Mouse (Mus musculus): Measurements from ENCODE around the gene Hyal1. TPM values are rescaled to one million over a fixed set of nuclear protein-coding genes. Genes with fewer than 3 reads are reported as not detected.

The Hyal1 gene
- total and polyA plus RNA-seq, 3 experiments: 1.3 to 3.4 TPM; not detected in 1

- TF ChIP-seq SMC3 (IDR thresholded peaks at IDR 0.05; ENCODE audit: low read depth, low read length) (no peak), GATA1 (IDR thresholded peaks at IDR 0.05; ENCODE audit: low read depth, low read length) (peak; percentile 54)
These were observed 23.9 kb upstream of the Hyal1 start (continued) for GRCm38 (mm10) chr9:107552690-107553393.

GRCm38 (mm10) chr9:107553541-107554318 is 23.0 kb upstream of the Hyal1 start:
- H3K9me3 ChIP-seq (replicated peaks; ENCODE audit: insufficient read depth, low read length): no peaks in the 10 kb centered on the region
- H3K36me3 ChIP-seq (ENCODE audit: control insufficient read depth in 1 of 2, insufficient read depth in 2 of 2, low read length in 2 of 2): peaks cover 3 to 29% of the 10 kb centered on the region in 2 experiments; a peak in 3 of 4 replicates
- peak overlapping the region; percentile 66 for H3K27ac ChIP-seq (ENCODE audit: control insufficient read depth, low read depth, low read length)
- peaks cover 35% of the 10 kb centered on the region for H3K79me2 ChIP-seq (ENCODE audit: control insufficient read depth, insufficient read depth, low read length, poor library complexity)
- peaks cover 10 to 33% of the 10 kb centered on the region in 2 experiments for H3K4me1 ChIP-seq (ENCODE audit: control insufficient read depth in 1 of 2, insufficient read depth in 2 of 2, low read length in 2 of 2)
- no peak for TF ChIP-seq POLR2AphosphoS5 (IDR thresholded peaks at IDR 0.05; ENCODE audit: borderline replicate concordance, low read depth, low read length)
- TF ChIP-seq ZMIZ1 (IDR thresholded peaks at IDR 0.05; ENCODE audit: low read depth, low read length): no peak
- TF ChIP-seq RCOR1 (IDR thresholded peaks at IDR 0.05; ENCODE audit: low read depth, low read length): peak; percentile 20; the same call in 1 of the 2 replicates
- TF ChIP-seq CHD1 (IDR thresholded peaks at IDR 0.05; ENCODE audit: low read depth, low read length): no peak; the same call in 1 of the 2 replicates
- TF ChIP-seq MAZ (IDR thresholded peaks at IDR 0.05; ENCODE audit: low read depth, low read length): 0 out of 2 replicates have a peak, but pooled peaks have one; percentile 8
- TF ChIP-seq ZC3H11A (IDR thresholded peaks at IDR 0.05; ENCODE audit: low read depth, low read length): no peak
- TF ChIP-seq SMC3 (IDR thresholded peaks at IDR 0.05; ENCODE audit: low read depth, low read length): no peak
- TF ChIP-seq BHLHE40 (IDR thresholded peaks at IDR 0.05; ENCODE audit: borderline replicate concordance, low read depth, low read length): no peak
- peak overlapping the region; percentile 65 to 82 for H3K4me3 ChIP-seq (ENCODE audit: control insufficient read depth in 1 of 2, insufficient read depth in 1 of 2, low read depth in 2 of 2, low read length in 2 of 2)
- H3K9ac ChIP-seq (ENCODE audit: control insufficient read depth, low read depth, low read length, poor library complexity, severe bottlenecking): peak overlapping the region; percentile 85
- H3K27me3 ChIP-seq (ENCODE audit: control insufficient read depth in 1 of 2, insufficient read depth in 2 of 2, low read length in 2 of 2): no peaks in the 10 kb centered on the region
- DNase-seq (ENCODE audit: low read depth, low spot score): peak; percentile 68

GRCm38 (mm10) chr9:107554319-107554825 is 22.4 kb upstream of the Hyal1 start:
- Histone ChIP-seq H3K27ac (ENCODE audit: control insufficient read depth, low read depth, low read length) (peak overlapping the region; percentile 90), H3K79me2 (ENCODE audit: control insufficient read depth, insufficient read depth, low read length, poor library complexity) (peaks cover 35% of the 10 kb centered on the region), H3K36me3 (ENCODE audit: control insufficient read depth in 1 of 2, insufficient read depth in 2 of 2, low read length in 2 of 2) (peaks cover 3 to 29% of the 10 kb centered on the region in 2 experiments; a peak in 3 of 4 replicates), H3K4me3 (ENCODE audit: control insufficient read depth in 1 of 2, insufficient read depth in 1 of 2, low read depth in 2 of 2, low read length in 2 of 2) (peak overlapping the region; percentile 82 to 91), H3K9ac (ENCODE audit: control insufficient read depth, low read depth, low read length, poor library complexity, severe bottlenecking) (peak overlapping the region; percentile 94), H3K9me3 (replicated peaks; ENCODE audit: insufficient read depth, low read length) (no peaks in the 10 kb centered on the region), H3K4me1 (ENCODE audit: control insufficient read depth in 1 of 2, insufficient read depth in 2 of 2, low read length in 2 of 2) (peaks cover 10 to 33% of the 10 kb centered on the region in 2 experiments), H3K27me3 (ENCODE audit: control insufficient read depth in 1 of 2, insufficient read depth in 2 of 2, low read length in 2 of 2) (no peaks in the 10 kb centered on the region)
- DNase-seq (ENCODE audit: low read depth, low spot score): peak; percentile 99
- TF ChIP-seq MXI1 (IDR thresholded peaks at IDR 0.05; ENCODE audit: low read depth, low read length): peak; percentile 85
- peak; percentile 73 for TF ChIP-seq MYC (IDR thresholded peaks at IDR 0.05; ENCODE audit: low read depth, low read length)
- peak; percentile 81 for TF ChIP-seq NRF1 (IDR thresholded peaks at IDR 0.05; ENCODE audit: insufficient read depth, low read depth, low read length, poor library complexity, severe bottlenecking)
- no peak; the same call in 1 of the 2 replicates for TF ChIP-seq MAZ (IDR thresholded peaks at IDR 0.05; ENCODE audit: low read depth, low read length)
- peak; percentile 94 for TF ChIP-seq NELFE (IDR thresholded peaks at IDR 0.05; ENCODE audit: low read depth, low read length)
- TF ChIP-seq CHD2 (IDR thresholded peaks at IDR 0.05; ENCODE audit: low read length): no peak
- no peak for TF ChIP-seq ZC3H11A (IDR thresholded peaks at IDR 0.05; ENCODE audit: low read depth, low read length)
- TF ChIP-seq POLR2AphosphoS5 (IDR thresholded peaks at IDR 0.05; ENCODE audit: borderline replicate concordance, low read depth, low read length): 0 out of 2 replicates have a peak, but pooled peaks have one; percentile 49
- TF ChIP-seq EP300 (IDR thresholded peaks at IDR 0.05; ENCODE audit: low read depth in 1 of 2, low read length in 2 of 2): peak in 1 of 2 experiments; percentile 67; a peak in 1 of 4 replicates
- peak; percentile 0; the same call in 1 of the 2 replicates for TF ChIP-seq RCOR1 (IDR thresholded peaks at IDR 0.05; ENCODE audit: low read depth, low read length)
- no peak for TF ChIP-seq USF2 (IDR thresholded peaks at IDR 0.05; ENCODE audit: borderline replicate concordance in 1 of 2, insufficient read depth in 1 of 2, low read depth in 1 of 2, low read length in 2 of 2)
- TF ChIP-seq TCF12 (IDR thresholded peaks at IDR 0.05; ENCODE audit: low read depth, low read length): peak; percentile 68; the same call in 1 of the 2 replicates
- peak; percentile 77; the same call in 1 of the 2 replicates for TF ChIP-seq ZMIZ1 (IDR thresholded peaks at IDR 0.05; ENCODE audit: low read depth, low read length)
- TF ChIP-seq POLR2A (IDR thresholded peaks at IDR 0.05; ENCODE audit: control insufficient read depth in 1 of 2, insufficient read depth in 1 of 2, low read depth in 1 of 2, low read length in 2 of 2, poor library complexity in 1 of 2): peak; percentile 93
- TF ChIP-seq MEF2A (IDR thresholded peaks at IDR 0.05; ENCODE audit: extremely low read depth, insufficient replicate concordance, low read depth, low read length, poor library complexity, severe bottlenecking): no peak
- no peak for TF ChIP-seq UBTF (IDR thresholded peaks at IDR 0.05; ENCODE audit: borderline replicate concordance, insufficient read depth, low read depth, low read length)
- peak; percentile 28; the same call in 1 of the 2 replicates for TF ChIP-seq BHLHE40 (IDR thresholded peaks at IDR 0.05; ENCODE audit: borderline replicate concordance, low read depth, low read length)
- TF ChIP-seq SMC3 (IDR thresholded peaks at IDR 0.05; ENCODE audit: low read depth, low read length): no peak
- peak; percentile 85 for TF ChIP-seq MAX (IDR thresholded peaks at IDR 0.05; ENCODE audit: low read length)
- no peak for TF ChIP-seq GATA1 (IDR thresholded peaks at IDR 0.05; ENCODE audit: low read depth, low read length)

All from MEL (cell line).